Mouse (Mus musculus): Measurements from ENCODE around the gene Sh3bp1. TPM values are rescaled to one million over a fixed set of nuclear protein-coding genes. Genes with fewer than 3 reads are reported as not detected.

Sh3bp1 gene
- polyA plus RNA-seq, 1 experiment from 2014 or later: 6.0 TPM

Small RNAs within 50 kb of the gene (microRNA-seq; reads per million reads assigned to microRNA genes)
- not detected for gene Mir6955

Other genes with a start within 250 kb of the Sh3bp1 start
- gene Elfn2, start 181.0 kb upstream of the Sh3bp1 start, polyA plus RNA-seq (2015; fragmentation: Nextera tagmentation; extraction: Ambion mirVana): 6.4 and 8.2 TPM in 2 replicates
- 58.1 and 67.0 TPM in 2 replicates for gene Mfng, start 126.3 kb upstream of the Sh3bp1 start, polyA plus RNA-seq (2015; fragmentation: Nextera tagmentation; extraction: Ambion mirVana)
- 1.3 and 1.4 TPM in 2 replicates for gene Card10, start 96.7 kb upstream of the Sh3bp1 start, polyA plus RNA-seq (2015; fragmentation: Nextera tagmentation; extraction: Ambion mirVana)
- 9.7 and 11.0 TPM in 2 replicates for gene Cdc42ep1, start 57.1 kb upstream of the Sh3bp1 start, polyA plus RNA-seq (2015; fragmentation: Nextera tagmentation; extraction: Ambion mirVana)
- not detected in 2 replicates for gene Lgals2, start 44.2 kb upstream of the Sh3bp1 start, polyA plus RNA-seq (2015; fragmentation: Nextera tagmentation; extraction: Ambion mirVana)
- 61.3 and 67.4 TPM in 2 replicates for gene Gga1, start 22.6 kb upstream of the Sh3bp1 start, polyA plus RNA-seq (2015; fragmentation: Nextera tagmentation; extraction: Ambion mirVana)
- gene Gm49510, start 101 bp upstream of the Sh3bp1 start, polyA plus RNA-seq (2015; fragmentation: Nextera tagmentation; extraction: Ambion mirVana): 0.19 and 0.30 TPM in 2 replicates
- gene Pdxp, start 14.2 kb downstream of the Sh3bp1 start, polyA plus RNA-seq (2015; fragmentation: Nextera tagmentation; extraction: Ambion mirVana): 96.4 and 102 TPM in 2 replicates
- gene Lgals1, start 27.0 kb downstream of the Sh3bp1 start, polyA plus RNA-seq (2015; fragmentation: Nextera tagmentation; extraction: Ambion mirVana): 51.9 and 95.5 TPM in 2 replicates
- gene Nol12, start 35.2 kb downstream of the Sh3bp1 start, polyA plus RNA-seq (2015; fragmentation: Nextera tagmentation; extraction: Ambion mirVana): 60.4 and 64.2 TPM in 2 replicates
- gene Triobp, start 48.0 kb downstream of the Sh3bp1 start, polyA plus RNA-seq (2015; fragmentation: Nextera tagmentation; extraction: Ambion mirVana): 42.7 and 49.7 TPM in 2 replicates
- gene H1f0, start 128.7 kb downstream of the Sh3bp1 start, polyA plus RNA-seq (2015; fragmentation: Nextera tagmentation; extraction: Ambion mirVana): 403 and 441 TPM in 2 replicates
- gene Galr3, start 142.1 kb downstream of the Sh3bp1 start, polyA plus RNA-seq (2015; fragmentation: Nextera tagmentation; extraction: Ambion mirVana): not detected in 2 replicates
- 54.9 and 58.1 TPM in 2 replicates for gene Ankrd54, start 163.1 kb downstream of the Sh3bp1 start, polyA plus RNA-seq (2015; fragmentation: Nextera tagmentation; extraction: Ambion mirVana)
- gene Eif3l, start 175.4 kb downstream of the Sh3bp1 start, polyA plus RNA-seq (2015; fragmentation: Nextera tagmentation; extraction: Ambion mirVana): 188 and 205 TPM in 2 replicates
- 8.2 and 10.0 TPM in 2 replicates for gene Micall1, start 209.1 kb downstream of the Sh3bp1 start, polyA plus RNA-seq (2015; fragmentation: Nextera tagmentation; extraction: Ambion mirVana)
- gene Polr2f, start 241.2 kb downstream of the Sh3bp1 start, polyA plus RNA-seq (2015; fragmentation: Nextera tagmentation; extraction: Ambion mirVana): 253 and 256 TPM in 2 replicates
- 11.7 and 13.1 TPM in 2 replicates for gene 1700088E04Rik, start 241.5 kb downstream of the Sh3bp1 start, polyA plus RNA-seq (2015; fragmentation: Nextera tagmentation; extraction: Ambion mirVana)